Mouse (Mus musculus) MN1 (cell line): ENCODE results near the gene Cgrrf1.
"Not testable (repeated sequence)": the region's sequence is repeated elsewhere in the genome, so short reads cannot be mapped to it uniquely, and the experiment has no call there.

Source experiments
- DNase-seq: peaks from one replicate; pipeline ENCODE4 v3.0.0-alpha.2; 2016; ENCODE audit warnings: low spot score

Gene Cgrrf1

GRCm38 (mm10) chr14:46831837-46832333, at the start of gene Cgrrf1:
Cgrrf1 (plus strand) TSS chr14:46832125.
- DNase-seq, result peak; percentile 96

- DNase-seq, result no peak
Observed at GRCm38 (mm10) chr14:46782187-46782828, 49.6 kb upstream of the Cgrrf1 start.

- no peak for DNase-seq
Observed at GRCm38 (mm10) chr14:46783327-46783926, 48.5 kb upstream of the Cgrrf1 start.

- DNase-seq, result no peak
Observed at GRCm38 (mm10) chr14:46785247-46785646, 46.7 kb upstream of the Cgrrf1 start.

GRCm38 (mm10) chr14:46787454-46787786, 44.5 kb upstream of the Cgrrf1 start:
- no peak for DNase-seq

GRCm38 (mm10) chr14:46787787-46788504, 44.0 kb upstream of the Cgrrf1 start, which contains the start of gene Cnih1:
Cnih1 (minus strand) TSS chr14:46788411.
- DNase-seq, result peak; percentile 91

GRCm38 (mm10) chr14:46788505-46788901, 43.4 kb upstream of the Cgrrf1 start:
- no peak for DNase-seq

GRCm38 (mm10) chr14:46790303-46790702, 41.6 kb upstream of the Cgrrf1 start:
- no peak for DNase-seq

GRCm38 (mm10) chr14:46790723-46791122, 41.2 kb upstream of the Cgrrf1 start:
- DNase-seq, result no peak

- no peak for DNase-seq
Observed at GRCm38 (mm10) chr14:46794157-46794556, 37.8 kb upstream of the Cgrrf1 start.

GRCm38 (mm10) chr14:46800684-46801345, 31.1 kb upstream of the Cgrrf1 start:
- no peak for DNase-seq

GRCm38 (mm10) chr14:46803259-46803658, 28.7 kb upstream of the Cgrrf1 start:
- DNase-seq, result no peak

GRCm38 (mm10) chr14:46803791-46804190, 28.1 kb upstream of the Cgrrf1 start:
- no peak for DNase-seq

- no peak for DNase-seq
Observed at GRCm38 (mm10) chr14:46806186-46806585, 25.7 kb upstream of the Cgrrf1 start.

GRCm38 (mm10) chr14:46807927-46808326, 24.0 kb upstream of the Cgrrf1 start:
- no peak for DNase-seq

- no peak for DNase-seq
Observed at GRCm38 (mm10) chr14:46815640-46816039, 16.3 kb upstream of the Cgrrf1 start.

- no peak for DNase-seq
Observed at GRCm38 (mm10) chr14:46816916-46817622, 14.9 kb upstream of the Cgrrf1 start.

- DNase-seq, result no peak
Observed at GRCm38 (mm10) chr14:46818743-46819142, 13.2 kb upstream of the Cgrrf1 start.

GRCm38 (mm10) chr14:46819961-46820360, 12.0 kb upstream of the Cgrrf1 start:
- DNase-seq, result not testable (repeated sequence)

GRCm38 (mm10) chr14:46821271-46821872, 10.6 kb upstream of the Cgrrf1 start:
- no peak for DNase-seq
